Mouse (Mus musculus) embryonic facial prominence, embryonic 10.5 days (tissue): ENCODE data around the gene Dld. TPM values are rescaled to one million over a fixed set of nuclear protein-coding genes. Genes with fewer than 3 reads are reported as not detected.

Experiments used
- DNase-seq: peaks from one replicate; pipeline ENCODE4 v3.0.0-alpha.2; 2017; ENCODE audit warnings: low spot score
- H3K27ac ChIP-seq: fragments of 300-500 bp; sonication (generic); replicated peaks from 2 replicates; pipeline ENCODE4 v1.5.1; 2016; ENCODE audit warnings: mild to moderate bottlenecking
- H3K27me3 ChIP-seq: fragments of 300-500 bp; sonication (generic); replicated peaks from 2 replicates; pipeline ENCODE4 v1.6.1; 2016; ENCODE audit warnings: low read depth, mild to moderate bottlenecking; ENCODE audit not compliant: poor library complexity, severe bottlenecking
- H3K36me3 ChIP-seq: fragments of 300-500 bp; sonication (generic); replicated peaks from 2 replicates; pipeline ENCODE4 v1.6.1; 2016; ENCODE audit warnings: mild to moderate bottlenecking, moderate library complexity
- H3K4me1 ChIP-seq: fragments of 300-500 bp; sonication (generic); 2 replicates; pipeline ENCODE4 v1.6.1; 2016
- H3K4me3 ChIP-seq: fragments of 300-500 bp; sonication (generic); 2 replicates; pipeline ENCODE4 v1.5.1; 2016; ENCODE audit warnings: mild to moderate bottlenecking, moderate library complexity
- H3K9me3 ChIP-seq: fragments of 300-500 bp; sonication (generic); 2 replicates; pipeline ENCODE4 v1.6.1; 2016; ENCODE audit warnings: mild to moderate bottlenecking
- WGBS: fragments of 180-500 bp; shearing (Covaris S2); methylation state at CpG from one replicate; pipeline ENCODE4 v1.1.7; 2016; 5-methylcytosine and 5-hydroxymethylcytosine counted together
- polyA plus RNA-seq: library from polyadenylated mRNA; unstranded; fragments of >200 nt; fragmentation: Nextera tagmentation; extraction: Ambion mirVana; gene quantifications from 2 replicates; pipeline ENCODE4 v1.2.1, GENCODE M21; 2016

The Dld gene
- polyA plus RNA-seq, 1 experiment from 2014 or later, result 145 TPM

GRCm38 (mm10) chr12:31283131-31283530 is 68.1 kb downstream of the Dld start:
- no peaks in the 10 kb centered on the region for H3K9me3 ChIP-seq
- H3K27me3 ChIP-seq, result no peaks in the 10 kb centered on the region
- H3K4me1 ChIP-seq, result peaks cover 6% of the 10 kb centered on the region; the same call in 1 of the 2 replicates
- H3K36me3 ChIP-seq, result peaks cover 83% of the 10 kb centered on the region
- no peak overlapping the region for H3K4me3 ChIP-seq
- DNase-seq, result no peak
- no peak overlapping the region for H3K27ac ChIP-seq
- 91% methylated on average over 4 of the region's 4 CpGs for WGBS

GRCm38 (mm10) chr12:31282241-31282640 is 69.0 kb downstream of the Dld start:
- WGBS, result 88% methylated on average over 5 of the region's 5 CpGs
- no peak for DNase-seq
- Histone ChIP-seq H3K4me3 (no peak overlapping the region), H3K27me3 (no peaks in the 10 kb centered on the region), H3K27ac (no peak overlapping the region), H3K4me1 (peaks cover 6% of the 10 kb centered on the region; the same call in 1 of the 2 replicates), H3K36me3 (peaks cover 83% of the 10 kb centered on the region), H3K9me3 (no peaks in the 10 kb centered on the region)

Other genes with a start within 250 kb of the Dld start
- gene Gm6993, start 110.7 kb downstream of the Dld start, polyA plus RNA-seq, result not detected in 2 replicates
- 37.2 and 42.5 TPM in 2 replicates for gene Lamb1, start 86.2 kb downstream of the Dld start, polyA plus RNA-seq
- gene Slc26a3, start 39.4 kb upstream of the Dld start, polyA plus RNA-seq, result not detected in 2 replicates
- gene Cbll1, start 148.2 kb upstream of the Dld start, polyA plus RNA-seq, result 21.3 TPM in 2 replicates
- 0.31 TPM in 1 of 2 replicates, not detected in the other for gene Slc26a4, start 208.5 kb upstream of the Dld start, polyA plus RNA-seq